Mouse (Mus musculus): ENCODE measurements around the gene 1190005I06Rik.

Gene 1190005I06Rik

DNA sequence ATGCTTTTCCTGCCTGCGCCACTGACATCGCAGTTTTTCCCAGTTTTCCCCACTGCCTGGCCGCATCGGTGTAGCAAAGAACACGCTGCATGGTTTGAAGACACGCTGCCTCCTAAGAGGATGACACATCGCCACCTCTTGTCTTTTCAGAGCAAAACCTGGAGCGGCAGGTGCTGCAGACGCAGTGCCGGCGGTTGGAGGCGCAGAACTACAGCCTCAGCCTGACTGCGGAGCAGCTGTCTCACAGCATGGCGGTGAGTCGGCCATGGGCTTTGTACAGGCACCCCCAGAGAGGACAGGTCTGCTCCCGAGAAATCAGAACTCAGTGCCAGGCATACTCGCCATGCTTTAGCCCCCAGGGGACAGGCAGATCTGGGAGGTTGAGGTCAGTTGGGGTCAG lies 69.6 kb downstream of the 1190005I06Rik start:
- no peak for DNase-seq (ENCODE audit: low read depth, low spot score)

DNA sequence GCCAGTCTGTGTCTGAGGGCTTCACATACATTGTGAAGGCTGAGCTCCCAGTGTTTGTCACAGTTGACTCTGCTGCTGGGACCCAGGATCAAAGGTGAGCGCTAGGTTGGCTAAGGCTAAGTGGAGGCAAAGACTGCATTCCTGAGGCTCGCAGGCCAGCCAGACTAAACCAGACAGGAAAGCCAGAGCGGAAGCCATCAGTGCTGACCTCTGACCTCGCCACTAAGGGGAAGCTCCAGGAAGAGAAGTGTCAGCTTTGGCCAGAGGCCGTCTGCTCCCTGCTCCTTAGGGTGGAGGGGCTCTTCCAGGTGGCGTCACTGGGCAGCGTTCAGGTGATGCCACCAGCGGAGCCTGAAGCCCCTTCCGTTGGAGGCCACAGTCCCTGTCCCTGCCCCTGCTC lies 71.6 kb downstream of the 1190005I06Rik start:
- no peak for DNase-seq (ENCODE audit: low read depth, low spot score)

DNA sequence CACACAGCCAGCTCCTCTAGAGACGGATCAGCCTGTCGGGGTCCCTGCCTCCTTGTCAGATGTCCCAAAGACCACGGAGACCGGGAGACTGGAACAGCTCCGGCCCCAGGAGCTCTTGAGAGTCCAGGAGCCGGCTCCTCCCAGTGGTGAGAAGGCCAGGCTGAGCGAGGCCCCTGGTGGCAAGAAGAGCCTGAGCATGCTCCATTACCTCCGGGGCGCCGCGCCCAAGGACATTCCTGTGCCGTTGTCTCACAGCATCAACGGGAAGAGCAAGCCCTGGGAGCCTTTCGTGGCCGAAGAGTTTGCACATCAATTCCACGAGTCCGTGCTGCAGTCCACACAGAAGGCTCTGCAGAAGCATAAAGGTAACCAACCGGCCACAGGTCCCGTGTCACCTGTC lies 72.5 kb downstream of the 1190005I06Rik start:
- no peak for DNase-seq (ENCODE audit: low read depth, low spot score)

DNA sequence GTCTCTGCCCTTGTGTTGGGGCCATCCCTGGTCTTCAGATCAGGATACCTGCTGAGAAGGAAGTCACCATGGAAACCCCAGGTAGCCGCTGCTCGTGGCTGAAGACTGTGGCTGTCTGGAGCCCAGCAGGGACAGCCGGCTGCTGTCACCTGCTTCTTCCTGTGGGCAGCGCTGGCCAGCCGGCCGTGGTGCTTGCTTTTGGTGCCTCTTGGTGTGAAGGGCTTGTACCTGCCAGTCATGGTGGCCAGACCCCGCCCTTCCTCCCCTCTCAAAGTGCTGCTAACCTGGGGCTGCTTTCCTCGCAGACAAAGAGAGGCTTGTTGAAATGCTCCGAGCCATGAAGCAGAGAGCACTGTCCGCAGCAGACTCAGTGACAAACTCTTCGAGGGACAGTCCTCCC lies 73.6 kb downstream of the 1190005I06Rik start:
- no peak for DNase-seq (ENCODE audit: low read depth, low spot score)

DNA sequence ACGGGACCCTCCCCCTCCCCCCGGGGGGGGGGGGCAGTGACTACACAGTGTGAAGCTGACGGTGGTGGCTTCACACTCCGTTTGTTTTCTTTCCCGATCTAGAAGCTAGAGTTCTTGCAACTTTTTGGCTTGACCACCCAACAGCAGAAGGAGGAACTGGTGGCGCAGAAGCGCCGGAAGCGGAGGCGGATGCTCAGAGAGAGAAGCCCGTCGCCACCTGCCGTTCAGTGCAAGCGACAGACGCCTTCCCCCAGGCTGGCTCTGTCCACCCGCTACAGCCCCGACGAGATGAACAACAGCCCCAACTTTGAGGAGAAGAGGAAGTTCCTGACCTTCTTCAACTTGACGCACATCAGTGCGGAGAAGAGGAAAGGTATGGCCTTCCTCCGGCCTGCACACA lies 74.9 kb downstream of the 1190005I06Rik start:
- no peak for DNase-seq (ENCODE audit: low read depth, low spot score)

DNA sequence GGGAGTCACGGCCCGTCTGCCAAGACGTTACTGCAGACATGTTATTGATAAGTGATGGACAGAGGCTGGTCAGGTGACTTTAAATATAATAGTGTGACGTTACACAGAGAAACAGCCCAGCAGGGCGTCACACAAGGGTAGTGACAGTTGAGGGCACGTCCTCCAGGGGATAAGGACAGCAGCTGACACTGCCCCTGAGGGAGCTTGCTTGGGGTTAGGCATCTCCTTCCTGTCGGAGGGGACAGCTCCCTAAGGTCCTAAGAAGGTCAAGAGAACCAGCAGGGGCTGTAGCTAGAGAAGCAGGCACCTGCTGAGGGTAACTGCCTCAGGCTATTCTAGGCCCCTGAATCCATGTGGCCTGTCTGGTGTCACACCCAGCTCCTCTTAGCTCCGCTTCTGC lies 75.9 kb downstream of the 1190005I06Rik start:
- DNase-seq (ENCODE audit: low read depth, low spot score): no peak

DNA sequence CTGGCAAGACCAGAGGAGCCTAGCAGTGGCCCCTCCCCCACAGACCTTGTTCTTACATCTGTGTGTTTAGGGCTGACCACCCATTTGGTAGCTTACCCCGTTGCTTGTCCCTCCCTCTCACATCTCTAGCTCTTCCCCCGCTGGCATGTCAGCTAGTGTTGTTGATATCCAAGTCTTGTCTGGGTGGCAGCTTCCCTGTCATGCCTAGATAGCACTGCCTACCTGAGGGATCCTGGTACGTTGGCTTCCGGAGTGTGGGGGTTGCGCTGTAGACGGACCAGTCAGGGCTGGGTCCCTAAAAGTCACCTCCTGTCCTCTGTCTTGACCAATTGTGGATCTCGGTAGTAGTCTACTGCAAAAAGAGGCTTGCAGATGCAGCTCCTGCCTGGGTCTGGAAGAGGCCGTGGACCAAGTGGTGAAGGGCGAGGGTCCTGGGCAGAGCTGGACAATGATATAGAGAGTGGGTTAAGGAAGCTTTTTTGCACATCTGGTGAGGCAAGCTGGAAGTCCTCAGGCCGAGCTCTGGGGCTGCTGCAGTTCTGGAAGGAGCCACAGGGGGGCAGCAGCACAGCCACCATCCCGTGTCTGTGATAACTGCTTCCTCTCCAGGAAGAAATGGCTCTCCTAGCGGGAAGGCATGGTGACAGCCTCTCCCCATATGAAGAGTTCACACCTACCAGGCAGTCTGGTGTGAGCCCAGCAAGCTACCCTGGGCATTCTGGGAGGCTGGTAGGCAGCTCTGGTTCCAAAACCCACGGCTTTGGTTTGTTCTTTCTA lies 77.3 kb downstream of the 1190005I06Rik start:
- DNase-seq (ENCODE audit: low read depth, low spot score): peak; percentile 57

DNA sequence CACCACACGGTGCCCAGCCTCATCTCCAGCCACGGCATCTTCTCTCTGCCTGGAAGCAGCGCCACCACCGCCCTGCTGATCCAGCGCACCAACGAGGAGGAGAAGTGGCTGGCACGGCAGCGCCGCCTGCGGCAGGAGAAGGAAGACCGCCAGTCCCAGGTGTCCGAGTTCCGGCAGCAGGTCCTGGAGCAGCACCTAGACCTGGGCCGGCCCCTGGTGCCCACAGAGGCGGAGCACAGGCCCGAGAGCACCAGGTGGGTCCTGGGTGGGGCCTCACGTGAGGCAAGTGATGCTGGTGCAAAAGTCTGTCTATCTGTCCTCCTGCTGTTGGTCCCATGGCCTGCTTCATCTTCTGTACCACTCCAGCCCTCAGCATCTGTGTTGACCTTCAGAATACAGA lies 78.3 kb downstream of the 1190005I06Rik start:
- no peak for DNase-seq (ENCODE audit: low read depth, low spot score)

DNA sequence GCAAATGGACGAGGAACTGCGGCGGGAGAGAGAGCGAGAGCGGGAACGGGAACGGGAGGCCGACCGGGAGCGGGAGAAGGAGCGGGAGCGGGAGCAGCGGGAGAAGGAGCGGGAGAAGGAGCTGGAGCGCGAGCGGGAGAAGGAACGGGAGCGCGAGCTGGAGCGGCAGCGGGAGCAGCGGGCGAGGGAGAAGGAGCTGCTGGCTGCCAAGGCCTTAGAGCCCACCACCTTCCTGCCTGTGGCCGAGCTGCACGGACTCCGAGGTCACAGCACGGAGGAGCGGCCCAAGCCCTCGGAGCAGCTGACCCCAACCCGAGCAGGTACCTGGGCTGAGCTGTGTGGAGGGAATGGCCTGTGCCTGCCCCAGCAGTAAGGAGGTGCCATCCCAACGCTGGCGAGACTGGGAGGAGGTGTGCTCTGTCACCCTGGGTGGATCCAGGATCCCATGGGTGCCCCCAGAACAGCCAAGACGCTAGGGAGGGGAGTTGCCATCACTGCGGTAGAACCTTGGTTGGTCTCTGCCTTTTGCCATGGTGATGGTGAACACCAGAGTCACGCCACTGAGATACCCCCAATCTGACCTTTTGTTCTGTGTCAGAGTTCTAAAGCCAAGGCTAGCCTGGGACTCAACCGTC lies 79.2 kb downstream of the 1190005I06Rik start:
- no peak for DNase-seq (ENCODE audit: low read depth, low spot score)

DNA sequence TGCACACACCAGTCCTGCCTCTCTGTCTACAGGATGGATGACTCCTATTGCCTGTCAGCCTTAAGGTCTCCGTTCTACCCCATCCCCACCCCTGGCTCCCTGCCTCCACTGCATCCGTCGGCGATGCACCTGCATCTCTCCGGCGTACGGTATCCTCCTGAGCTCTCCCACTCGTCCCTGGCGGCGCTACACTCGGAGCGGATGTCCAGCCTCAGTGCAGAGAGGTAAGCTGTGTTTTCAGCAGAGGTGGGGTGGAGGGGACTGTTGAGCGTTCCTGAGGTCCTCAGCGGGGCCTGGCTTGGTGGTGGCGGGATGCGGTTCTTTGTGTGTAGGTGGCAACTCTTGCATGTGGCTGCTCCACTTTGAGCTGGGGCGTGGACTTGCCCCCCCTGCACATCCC lies 79.7 kb downstream of the 1190005I06Rik start:
- no peak for DNase-seq (ENCODE audit: low read depth, low spot score)

DNA sequence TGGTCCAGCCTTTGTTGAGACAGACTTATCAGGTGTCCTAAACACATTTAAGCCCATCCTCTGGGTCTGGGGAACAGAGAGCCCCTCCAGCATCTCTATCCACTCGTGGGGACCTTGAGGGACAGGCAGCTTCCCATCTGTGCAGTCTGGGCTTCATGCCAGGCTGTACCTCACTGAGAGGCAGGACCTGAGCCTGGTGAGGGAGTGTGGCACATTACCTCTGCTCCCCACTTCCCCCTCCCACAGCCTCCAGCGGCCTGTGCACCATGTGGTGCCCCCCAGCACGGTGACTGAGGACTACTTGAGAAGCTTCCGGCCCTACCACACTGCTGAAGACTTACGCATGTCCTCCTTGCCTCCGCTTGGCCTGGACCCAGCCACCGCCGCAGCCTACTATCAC lies 80.8 kb downstream of the 1190005I06Rik start:
- no peak for DNase-seq (ENCODE audit: low read depth, low spot score)

DNA sequence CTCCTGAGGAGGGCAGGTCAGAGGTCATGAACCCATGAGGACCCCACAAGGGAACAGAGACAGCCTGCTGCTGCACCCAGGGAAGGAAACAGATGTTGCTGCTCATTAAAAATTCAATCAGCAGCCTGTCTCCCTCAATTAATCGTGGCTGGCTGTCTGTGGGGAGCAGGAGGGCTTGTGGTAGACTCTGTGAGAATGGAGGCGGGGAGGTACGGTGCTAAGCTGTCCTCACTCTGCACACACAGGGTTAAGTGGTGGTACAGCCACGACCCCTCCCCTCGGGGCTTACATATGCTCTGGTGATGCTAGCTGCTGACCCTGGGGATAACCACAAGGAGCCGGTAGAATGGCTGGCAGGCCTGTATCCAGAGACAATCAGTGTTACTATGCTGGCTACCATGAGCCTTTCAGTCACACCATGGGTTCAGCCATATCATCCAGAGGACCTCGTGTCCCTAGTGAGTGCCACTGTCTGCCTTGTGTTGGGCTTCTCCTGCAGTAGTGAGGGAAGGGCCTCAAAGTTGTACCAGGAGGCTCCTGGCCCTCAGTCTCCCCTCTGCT lies 82.2 kb downstream of the 1190005I06Rik start:
- no peak for DNase-seq (ENCODE audit: low read depth, low spot score)

DNA sequence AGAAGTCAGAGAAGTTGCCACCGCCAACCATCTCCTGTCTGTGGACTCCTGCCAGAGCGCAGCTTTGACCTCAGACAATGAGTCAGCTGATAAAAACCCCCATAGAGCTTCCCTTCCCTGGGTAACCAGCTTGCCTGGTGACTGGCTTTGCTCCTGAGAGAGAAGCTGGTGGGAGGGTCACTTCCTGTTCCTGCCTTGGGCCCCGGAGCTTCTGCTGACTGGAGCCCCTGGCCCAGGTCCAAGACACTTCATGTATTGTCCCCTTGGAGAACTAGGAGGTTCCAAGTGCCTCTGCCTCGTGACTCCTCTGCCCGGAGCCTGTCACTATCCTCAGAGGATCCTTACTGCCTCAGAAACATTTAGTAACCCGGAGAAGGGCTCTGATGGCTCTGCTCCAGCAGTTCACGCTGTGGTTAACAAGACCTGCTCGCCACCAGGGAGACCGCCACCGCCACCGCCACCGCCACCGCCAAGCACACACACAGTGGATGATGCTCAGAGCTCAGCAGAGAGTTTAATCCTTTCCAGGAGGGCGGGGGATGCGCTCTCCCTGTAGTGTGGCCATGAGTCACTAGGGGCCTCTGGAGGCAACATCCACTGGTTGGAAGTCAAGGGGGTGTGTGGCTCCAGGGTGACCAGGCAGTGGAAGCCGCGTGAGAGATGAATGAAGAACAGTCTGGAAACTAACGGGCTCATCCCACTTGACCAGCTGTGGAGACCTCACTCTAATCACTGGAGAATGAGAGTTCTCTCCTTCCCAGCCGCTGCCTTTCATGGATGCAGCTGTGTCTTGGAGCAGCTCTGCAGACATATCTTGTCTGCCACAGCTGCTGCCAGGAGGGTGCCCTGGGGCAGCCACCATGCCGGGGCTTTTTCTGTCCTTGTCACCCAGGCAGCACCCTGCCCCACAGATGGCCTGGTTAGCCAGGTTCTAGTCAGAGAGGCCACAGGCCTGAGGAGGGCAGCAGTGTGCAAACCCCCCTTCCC lies 83.3 kb downstream of the 1190005I06Rik start:
- no peak for DNase-seq (ENCODE audit: low read depth, low spot score)

DNA sequence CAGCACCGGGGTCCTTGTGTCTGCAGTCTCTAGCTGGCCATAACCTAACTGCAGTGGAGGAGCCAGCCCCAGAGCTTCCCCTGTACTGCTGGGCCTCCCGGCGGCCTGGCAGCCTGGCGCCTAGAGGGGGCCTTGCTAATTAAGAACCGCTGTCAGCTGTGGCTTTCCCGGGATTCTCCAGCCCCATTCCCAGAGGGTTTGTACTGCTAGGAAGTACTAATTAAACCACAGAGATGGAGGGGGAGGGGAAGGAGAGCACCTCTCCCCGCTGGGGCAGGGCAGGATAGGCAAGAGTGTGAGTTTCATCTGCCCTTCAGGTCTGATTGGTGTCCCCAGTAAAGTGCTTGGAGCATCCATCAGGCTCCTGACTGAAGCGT lies 84.1 kb downstream of the 1190005I06Rik start:
- DNase-seq (ENCODE audit: low read depth, low spot score): no peak

DNA sequence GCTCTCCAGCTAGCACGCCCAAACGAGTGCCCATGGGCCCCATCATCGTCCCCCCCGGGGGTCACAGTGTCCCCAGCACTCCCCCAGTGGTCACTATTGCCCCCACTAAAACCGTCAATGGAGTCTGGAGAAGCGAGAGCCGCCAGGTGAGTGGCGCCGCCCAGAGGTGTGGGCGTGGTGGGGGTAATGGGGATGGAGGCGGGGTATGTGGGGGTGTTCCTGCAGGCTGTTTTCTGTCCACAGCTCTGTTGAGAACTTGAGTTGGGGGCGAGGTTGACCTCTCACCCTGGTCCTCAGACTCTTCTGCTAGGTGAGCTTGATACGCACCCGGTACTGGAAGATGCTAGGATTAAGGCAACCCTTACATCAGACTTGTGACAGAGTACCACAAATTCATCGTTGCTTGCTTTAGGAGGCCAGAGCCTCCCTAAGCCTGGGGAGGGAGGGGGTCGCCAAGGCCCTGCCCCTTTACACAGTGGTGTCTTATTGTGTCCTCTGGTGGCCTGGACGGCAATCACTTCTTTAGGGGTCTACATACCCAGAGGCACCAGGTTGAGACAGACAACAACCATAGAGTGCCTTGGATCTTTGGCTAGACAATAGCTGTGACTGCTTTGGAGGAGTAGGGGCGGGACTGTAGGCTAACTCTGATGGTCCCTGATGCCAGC lies 84.6 kb downstream of the 1190005I06Rik start:
- DNase-seq (ENCODE audit: low read depth, low spot score): no peak

DNA sequence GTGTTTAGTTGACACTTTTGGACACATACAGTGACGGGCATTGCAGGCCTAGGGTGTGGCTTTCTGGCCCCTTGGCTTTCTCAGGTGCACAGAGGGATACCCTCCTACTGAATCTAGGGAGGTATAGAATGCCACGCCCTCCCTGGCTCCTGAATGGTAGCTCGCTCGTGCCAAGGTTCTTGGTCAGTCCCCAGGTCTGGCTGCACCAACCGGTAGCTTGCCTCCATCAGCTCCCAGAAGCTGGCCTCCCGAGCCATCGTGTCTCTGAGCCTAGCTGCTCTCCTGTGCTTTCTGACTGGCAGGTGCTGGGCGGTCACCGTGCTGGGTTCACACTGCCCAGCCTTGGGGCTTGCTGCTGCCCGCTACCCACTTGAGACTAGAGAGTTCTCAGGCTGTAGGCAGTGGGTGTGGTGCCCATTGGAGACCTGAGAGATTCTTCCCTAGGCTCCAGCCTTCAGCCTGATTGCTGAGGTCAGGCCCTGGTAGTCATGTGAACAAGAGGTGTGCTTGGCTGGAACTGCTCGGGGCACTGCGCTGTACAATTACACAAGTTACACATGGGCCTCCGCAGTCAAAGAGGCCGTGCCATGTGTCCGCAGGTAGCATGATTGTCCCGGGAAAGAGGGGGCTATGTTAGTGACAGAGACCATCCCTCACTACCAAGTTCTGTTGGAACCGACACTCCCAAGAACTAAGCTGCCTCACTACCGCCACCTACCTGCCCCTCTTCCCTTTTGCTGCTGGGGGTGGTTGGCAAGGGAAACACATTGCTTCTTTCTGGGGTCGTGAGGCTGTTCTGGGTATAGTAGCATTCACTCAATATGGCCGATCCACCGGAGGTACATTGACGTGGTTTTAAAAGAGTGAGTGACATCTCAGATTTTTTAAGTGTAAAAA lies 85.6 kb downstream of the 1190005I06Rik start:
- DNase-seq (ENCODE audit: low read depth, low spot score): no peak

DNA sequence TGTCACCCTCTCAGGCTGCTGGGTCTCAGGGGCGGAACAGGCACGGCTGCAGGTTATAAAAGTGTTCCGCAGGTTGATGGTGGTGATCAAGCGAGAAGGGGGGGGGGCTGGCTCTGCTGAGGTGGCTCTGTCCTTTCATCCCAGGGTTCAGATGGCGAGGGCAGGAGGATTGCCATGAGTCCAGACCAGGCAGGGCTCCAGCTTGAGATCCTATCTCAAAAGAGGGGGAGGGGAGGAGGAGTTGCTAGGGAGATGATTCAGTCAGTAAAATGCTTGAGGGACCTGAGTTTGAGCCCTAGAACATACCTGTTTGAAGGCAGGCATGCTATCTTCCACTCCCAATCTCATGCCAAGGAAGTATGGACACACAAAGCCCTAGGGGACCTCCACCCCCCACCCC lies 86.9 kb downstream of the 1190005I06Rik start:
- DNase-seq (ENCODE audit: low read depth, low spot score): no peak

DNA sequence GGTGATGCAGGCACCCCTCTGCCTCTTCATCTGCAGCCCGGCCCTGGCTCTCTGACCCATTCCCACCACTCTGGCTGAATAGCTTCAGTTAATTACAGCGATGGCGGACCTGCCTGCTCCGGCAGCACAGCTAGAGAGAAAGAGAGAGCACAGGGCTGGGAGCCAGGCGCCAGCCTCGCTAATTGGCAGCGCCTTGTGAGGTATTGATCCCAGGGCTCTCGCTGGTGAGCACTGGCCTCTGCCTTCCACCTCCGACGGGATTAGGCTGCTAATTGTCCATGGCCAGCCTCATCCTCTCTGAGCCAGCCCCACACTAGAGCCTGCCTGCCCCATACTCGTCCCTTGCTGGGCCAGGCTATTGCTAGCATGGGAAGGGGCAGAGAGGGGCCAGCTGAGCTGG lies 87.8 kb downstream of the 1190005I06Rik start:
- no peak for DNase-seq (ENCODE audit: low read depth, low spot score)

Data from c-Kit-negative CD71-positive TER-119-positive erythroid progenitor cells, embryonic 14.5 days (primary cell).